Mouse (Mus musculus): ENCODE data around the gene Lrrc10. TPM values are rescaled to one million over a fixed set of nuclear protein-coding genes. Genes with fewer than 3 reads are reported as not detected.
"Not testable (repeated sequence)": the region's sequence is repeated elsewhere in the genome, so short reads cannot be mapped to it uniquely, and the experiment has no call there.

The Lrrc10 gene
- polyA plus RNA-seq, 1 experiment, result not detected

GRCm38 (mm10) chr10:117021020-117021754 is 24.0 kb upstream of the Lrrc10 start:
- no peak overlapping the region for H3K4me3 ChIP-seq (ENCODE audit: extremely low read depth, insufficient read depth, insufficient read length)
- H3K4me1 ChIP-seq (ENCODE audit: control insufficient read depth, insufficient read depth, insufficient read length), result no peaks in the 10 kb centered on the region
- 82% methylated on average over 21 of the region's 21 CpGs for WGBS
- no peak for TF ChIP-seq CTCF (IDR thresholded peaks at IDR 0.05; ENCODE audit: extremely low read depth, insufficient read depth, insufficient read length, insufficient replicate concordance)
- H3K27me3 ChIP-seq (ENCODE audit: control insufficient read depth, insufficient read depth, low read length), result no peaks in the 10 kb centered on the region
- H3K27ac ChIP-seq (ENCODE audit: insufficient read depth, low read length), result no peak overlapping the region
- DNase-seq (ENCODE audit: low read depth in 1 of 2, low spot score in 2 of 2), result no peak
- H3K36me3 ChIP-seq (ENCODE audit: control insufficient read depth, insufficient read depth, low read length), result no peaks in the 10 kb centered on the region

DNA sequence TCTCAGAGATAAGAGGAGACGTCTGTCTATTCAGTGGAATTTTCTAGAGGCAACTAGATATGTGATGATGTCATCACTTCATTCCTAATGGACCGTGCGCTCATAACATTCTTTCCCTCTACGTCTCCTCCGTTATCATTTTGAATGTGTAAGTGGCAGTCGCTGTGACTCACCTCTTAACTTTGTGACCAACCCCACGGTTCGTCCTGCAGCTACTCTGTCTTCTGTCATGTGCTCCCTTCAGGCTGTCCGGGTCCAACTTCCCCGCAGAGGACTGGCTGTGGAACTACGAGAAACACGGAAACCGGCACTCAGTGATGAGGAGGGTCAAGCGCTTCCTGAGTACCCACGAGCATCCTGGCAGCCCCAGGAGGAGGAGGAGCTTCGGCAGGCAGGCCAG is 21.4 kb upstream of the Lrrc10 start:
- no peak overlapping the region for H3K4me3 ChIP-seq (ENCODE audit: extremely low read depth, insufficient read depth, insufficient read length)
- DNase-seq (ENCODE audit: low read depth in 1 of 2, low spot score in 2 of 2), result no peak
- WGBS, result 35% methylated on average over 16 of the region's 16 CpGs

DNA sequence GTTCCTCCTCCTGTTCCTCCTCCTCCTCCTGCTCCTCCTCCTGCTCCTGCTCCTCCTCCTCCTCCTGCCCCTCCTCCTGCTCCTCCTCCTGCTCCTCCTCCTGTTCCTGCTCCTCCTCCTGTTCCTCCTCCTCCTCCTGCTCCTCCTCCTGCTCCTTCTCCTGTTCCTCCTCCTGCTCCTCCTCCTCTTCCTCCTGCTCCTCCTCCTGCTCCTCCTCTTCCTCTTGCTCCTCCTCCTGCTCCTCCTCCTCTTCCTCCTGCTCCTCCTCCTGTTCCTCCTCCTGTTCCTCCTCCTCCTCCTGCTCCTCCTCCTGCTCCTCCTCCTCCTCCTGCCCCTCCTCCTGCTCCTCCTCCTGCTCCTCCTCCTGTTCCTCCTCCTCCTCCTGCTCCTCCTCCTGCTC is 19.4 kb upstream of the Lrrc10 start:
- H3K27me3 ChIP-seq (ENCODE audit: control insufficient read depth, insufficient read depth, low read length), result not testable (repeated sequence)

More for the DNA sequence above, 21.4 kb upstream of the Lrrc10 start:
- Histone ChIP-seq H3K27ac (ENCODE audit: insufficient read depth, low read length) (no peak overlapping the region), H3K4me1 (ENCODE audit: control insufficient read depth, insufficient read depth, insufficient read length) (no peaks in the 10 kb centered on the region), H3K27me3 (ENCODE audit: control insufficient read depth, insufficient read depth, low read length) (no peaks in the 10 kb centered on the region), H3K36me3 (ENCODE audit: control insufficient read depth, insufficient read depth, low read length) (no peaks in the 10 kb centered on the region)
- TF ChIP-seq CTCF (IDR thresholded peaks at IDR 0.05; ENCODE audit: extremely low read depth, insufficient read depth, insufficient read length, insufficient replicate concordance) (no peak), POLR2A (IDR thresholded peaks at IDR 0.05; ENCODE audit: low read depth, low read length) (no peak)

GRCm38 (mm10) chr10:117026176-117026575 is 19.0 kb upstream of the Lrrc10 start:
- H3K27ac ChIP-seq (ENCODE audit: insufficient read depth, low read length), result no peak overlapping the region
- DNase-seq (ENCODE audit: low read depth in 1 of 2, low spot score in 2 of 2), result no peak
- TF ChIP-seq POLR2A (IDR thresholded peaks at IDR 0.05; ENCODE audit: low read depth, low read length) (no peak), CTCF (IDR thresholded peaks at IDR 0.05; ENCODE audit: extremely low read depth, insufficient read depth, insufficient read length, insufficient replicate concordance) (no peak)
- no peaks in the 10 kb centered on the region for H3K4me1 ChIP-seq (ENCODE audit: control insufficient read depth, insufficient read depth, insufficient read length)
- no peak overlapping the region for H3K4me3 ChIP-seq (ENCODE audit: extremely low read depth, insufficient read depth, insufficient read length)
- WGBS, result 80% methylated on average over 8 of the region's 8 CpGs
- no peaks in the 10 kb centered on the region for H3K36me3 ChIP-seq (ENCODE audit: control insufficient read depth, insufficient read depth, low read length)
- H3K27me3 ChIP-seq (ENCODE audit: control insufficient read depth, insufficient read depth, low read length), result no peaks in the 10 kb centered on the region

More for the DNA sequence above, 19.4 kb upstream of the Lrrc10 start:
- not testable (repeated sequence) for H3K36me3 ChIP-seq (ENCODE audit: control insufficient read depth, insufficient read depth, low read length); H3K4me3 ChIP-seq (ENCODE audit: extremely low read depth, insufficient read depth, insufficient read length); DNase-seq (ENCODE audit: low read depth in 1 of 2, low spot score in 2 of 2); H3K27ac ChIP-seq (ENCODE audit: insufficient read depth, low read length); H3K4me1 ChIP-seq (ENCODE audit: control insufficient read depth, insufficient read depth, insufficient read length)

GRCm38 (mm10) chr10:117031160-117031559 is 14.0 kb upstream of the Lrrc10 start:
- Histone ChIP-seq H3K4me1 (ENCODE audit: control insufficient read depth, insufficient read depth, insufficient read length) (no peaks in the 10 kb centered on the region), H3K27me3 (ENCODE audit: control insufficient read depth, insufficient read depth, low read length) (no peaks in the 10 kb centered on the region), H3K27ac (ENCODE audit: insufficient read depth, low read length) (no peak overlapping the region), H3K4me3 (ENCODE audit: extremely low read depth, insufficient read depth, insufficient read length) (no peak overlapping the region), H3K36me3 (ENCODE audit: control insufficient read depth, insufficient read depth, low read length) (no peaks in the 10 kb centered on the region)
- 94% methylated on average over 3 of the region's 3 CpGs for WGBS
- TF ChIP-seq POLR2A (IDR thresholded peaks at IDR 0.05; ENCODE audit: low read depth, low read length) (no peak), CTCF (IDR thresholded peaks at IDR 0.05; ENCODE audit: extremely low read depth, insufficient read depth, insufficient read length, insufficient replicate concordance) (no peak)
- DNase-seq (ENCODE audit: low read depth in 1 of 2, low spot score in 2 of 2), result no peak

DNA sequence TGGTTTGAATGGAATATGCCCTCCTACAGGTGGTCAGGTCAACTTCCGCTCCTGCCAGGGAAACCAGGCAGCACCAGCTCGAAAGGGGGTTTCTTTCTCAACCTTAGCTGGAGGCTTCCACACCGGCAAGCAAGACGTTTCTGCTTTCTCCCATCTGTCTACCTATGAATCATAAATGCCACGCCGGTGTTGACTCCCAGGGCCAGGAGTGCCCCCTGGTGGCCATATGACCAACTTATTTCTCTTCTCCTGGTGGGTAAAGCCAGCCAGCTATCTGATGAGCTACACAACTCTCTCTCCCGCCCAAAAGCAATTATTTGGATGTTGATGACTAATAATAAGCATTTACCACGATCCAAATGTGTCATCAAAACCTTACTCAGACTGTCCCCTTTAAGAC is 11.4 kb upstream of the Lrrc10 start:
- no peak overlapping the region for H3K4me3 ChIP-seq (ENCODE audit: extremely low read depth, insufficient read depth, insufficient read length)
- no peaks in the 10 kb centered on the region for H3K4me1 ChIP-seq (ENCODE audit: control insufficient read depth, insufficient read depth, insufficient read length)
- TF ChIP-seq POLR2A (IDR thresholded peaks at IDR 0.05; ENCODE audit: low read depth, low read length) (no peak), CTCF (IDR thresholded peaks at IDR 0.05; ENCODE audit: extremely low read depth, insufficient read depth, insufficient read length, insufficient replicate concordance) (peak; percentile 72; the same call in 1 of the 2 replicates)
- no peaks in the 10 kb centered on the region for H3K36me3 ChIP-seq (ENCODE audit: control insufficient read depth, insufficient read depth, low read length)
- no peak overlapping the region for H3K27ac ChIP-seq (ENCODE audit: insufficient read depth, low read length)
- WGBS, result 10% methylated on average over 8 of the region's 8 CpGs
- DNase-seq (ENCODE audit: low read depth in 1 of 2, low spot score in 2 of 2), result peak; percentile 41 to 67
- H3K27me3 ChIP-seq (ENCODE audit: control insufficient read depth, insufficient read depth, low read length), result no peaks in the 10 kb centered on the region

- no peak overlapping the region for H3K27ac ChIP-seq (ENCODE audit: insufficient read depth, low read length)
- no peak for DNase-seq (ENCODE audit: low read depth in 1 of 2, low spot score in 2 of 2)
- H3K27me3 ChIP-seq (ENCODE audit: control insufficient read depth, insufficient read depth, low read length), result no peaks in the 10 kb centered on the region
- TF ChIP-seq POLR2A (IDR thresholded peaks at IDR 0.05; ENCODE audit: low read depth, low read length) (no peak), CTCF (IDR thresholded peaks at IDR 0.05; ENCODE audit: extremely low read depth, insufficient read depth, insufficient read length, insufficient replicate concordance) (no peak)
- WGBS, result 70% methylated on average over 6 of the region's 6 CpGs
- no peaks in the 10 kb centered on the region for H3K4me1 ChIP-seq (ENCODE audit: control insufficient read depth, insufficient read depth, insufficient read length)
- H3K4me3 ChIP-seq (ENCODE audit: extremely low read depth, insufficient read depth, insufficient read length), result no peak overlapping the region
- H3K36me3 ChIP-seq (ENCODE audit: control insufficient read depth, insufficient read depth, low read length), result no peaks in the 10 kb centered on the region
Observed at GRCm38 (mm10) chr10:117040355-117040754, 4.8 kb upstream of the Lrrc10 start.
